Mouse (Mus musculus) brown adipose tissue, adult 24 weeks (tissue): ENCODE data around the gene Hs1bp3. TPM values are rescaled to one million over a fixed set of nuclear protein-coding genes. Genes with fewer than 3 reads are reported as not detected.

Experiments
- H3K27ac ChIP-seq: fragments of 200-500 bp; replicated peaks from 2 replicates; pipeline ENCODE4 v1.5.1; 2012; ENCODE audit warnings: low read depth, mild to moderate bottlenecking, low read length
- H3K4me1 ChIP-seq: fragments of 200-500 bp; 2 replicates; pipeline ENCODE4 v1.6.1; 2012; ENCODE audit warnings: low read length, mixed read lengths; ENCODE audit not compliant: control insufficient read depth, insufficient read depth, insufficient read length
- H3K4me3 ChIP-seq: fragments of 200-500 bp; 2 replicates; pipeline ENCODE4 v1.5.1; 2012; ENCODE audit warnings: low read depth, mild to moderate bottlenecking, low read length, moderate library complexity; ENCODE audit not compliant: insufficient read depth
- polyA plus RNA-seq: library from polyadenylated mRNA; stranded (reverse); fragments of >200 nt; gene quantifications from 2 replicates; pipeline ENCODE4 v1.2.4, GENCODE M21; 2012; ENCODE audit not compliant: missing spikeins, insufficient read depth, insufficient read length

Gene Hs1bp3
- polyA plus RNA-seq = 5.7 and 7.6 TPM in 2 replicates

DNA sequence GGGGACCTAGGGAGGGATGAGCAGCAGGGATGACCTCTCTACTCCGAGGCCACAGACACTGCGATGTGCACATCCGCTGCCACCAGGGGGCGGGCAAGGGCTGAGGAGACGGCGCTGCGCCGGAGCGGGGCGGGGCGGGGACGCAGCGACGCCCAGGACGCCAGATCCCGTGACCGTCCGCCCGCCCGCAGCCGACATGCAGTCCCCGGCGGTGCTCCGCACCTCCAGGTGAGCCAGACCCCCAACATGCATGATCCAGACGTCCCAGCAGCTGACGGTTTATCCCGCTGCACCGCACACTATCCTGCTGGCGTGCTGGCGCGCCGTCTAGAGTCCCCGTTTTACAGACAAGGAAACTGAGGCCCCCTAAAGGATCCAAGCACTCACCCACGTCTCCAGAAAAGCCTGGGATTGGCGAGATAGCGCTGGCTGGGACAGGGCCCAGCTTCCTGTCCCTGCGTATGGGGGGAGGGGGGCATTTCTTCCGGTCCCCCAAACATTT, at the start of gene Hs1bp3:
Gene Hs1bp3 (plus strand): TSS at position 163 of the 502 bp plus-strand sequence.
- H3K27ac ChIP-seq = no peak within 1 kb of the TSS; the same call in 1 of the 2 replicates
- H3K4me3 ChIP-seq = peak within 1 kb of the TSS; percentile 93
- peaks cover 8% of the 10 kb centered on the region for H3K4me1 ChIP-seq

DNA sequence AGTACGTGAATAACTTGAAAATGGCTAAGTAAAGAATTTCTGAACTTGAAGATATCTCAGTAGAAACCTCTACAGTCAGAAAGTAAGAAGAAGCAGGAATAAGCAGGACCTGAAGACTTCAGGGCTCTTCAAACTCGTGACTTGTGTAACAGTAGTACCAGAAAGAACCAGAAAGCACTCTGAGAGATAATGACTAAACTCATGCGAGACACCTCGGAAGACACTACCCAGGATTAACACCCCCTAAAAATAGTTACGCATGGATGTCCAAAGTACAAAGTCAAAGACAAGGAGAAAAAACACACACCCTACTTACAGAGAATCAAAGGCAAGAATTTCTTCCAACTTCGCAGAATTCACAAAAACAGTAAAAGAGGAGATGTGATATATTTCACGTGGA, 46.9 kb upstream of the Hs1bp3 start:
- H3K27ac ChIP-seq = no peak overlapping the region

DNA sequence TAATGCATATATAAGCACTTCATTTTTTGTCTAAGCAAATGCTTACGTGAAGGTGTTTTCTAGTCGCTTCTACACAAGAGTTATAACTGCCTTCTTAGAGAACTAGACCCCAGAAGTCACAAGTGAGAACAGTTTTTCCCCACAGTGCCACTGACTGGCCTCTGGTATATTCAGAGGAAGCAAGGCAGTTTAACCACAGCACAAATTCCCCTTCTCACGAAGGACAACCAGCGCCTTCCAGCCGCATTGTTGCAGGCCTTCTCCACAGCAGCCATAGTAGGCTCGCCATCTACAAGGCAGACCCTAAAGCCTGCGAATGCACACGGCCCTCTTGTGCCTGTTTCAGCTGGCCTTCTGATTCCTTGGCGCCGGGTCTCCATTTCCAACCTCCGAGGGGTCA, 43.6 kb upstream of the Hs1bp3 start:
- H3K4me1 ChIP-seq = no peaks in the 10 kb centered on the region
- H3K4me3 ChIP-seq = no peak overlapping the region
- no peak overlapping the region for H3K27ac ChIP-seq

More for the DNA sequence above, 46.9 kb upstream of the Hs1bp3 start:
- no peak overlapping the region for H3K4me3 ChIP-seq
- no peaks in the 10 kb centered on the region for H3K4me1 ChIP-seq

DNA sequence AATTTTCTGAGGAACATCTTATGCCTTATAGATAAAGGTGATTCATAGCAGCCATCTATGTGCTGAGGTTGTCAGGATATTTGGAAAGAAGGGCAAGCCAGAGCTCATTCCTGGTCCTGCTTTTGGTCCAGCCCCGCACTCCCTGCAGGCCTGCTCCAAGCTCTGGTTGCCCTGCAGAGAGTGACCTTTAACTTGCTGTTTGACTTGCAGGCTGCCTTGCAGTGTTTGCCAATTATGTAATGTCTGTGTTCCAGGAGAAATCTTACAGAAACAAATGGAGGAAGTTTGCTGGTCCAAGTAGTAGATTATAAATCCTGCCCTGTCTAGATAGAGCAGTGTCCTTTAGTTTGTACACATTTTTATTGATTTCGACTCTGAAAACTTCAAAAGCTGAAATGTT, 41.8 kb upstream of the Hs1bp3 start:
- Histone ChIP-seq H3K4me3 (no peak overlapping the region), H3K4me1 (no peaks in the 10 kb centered on the region), H3K27ac (no peak overlapping the region)

DNA sequence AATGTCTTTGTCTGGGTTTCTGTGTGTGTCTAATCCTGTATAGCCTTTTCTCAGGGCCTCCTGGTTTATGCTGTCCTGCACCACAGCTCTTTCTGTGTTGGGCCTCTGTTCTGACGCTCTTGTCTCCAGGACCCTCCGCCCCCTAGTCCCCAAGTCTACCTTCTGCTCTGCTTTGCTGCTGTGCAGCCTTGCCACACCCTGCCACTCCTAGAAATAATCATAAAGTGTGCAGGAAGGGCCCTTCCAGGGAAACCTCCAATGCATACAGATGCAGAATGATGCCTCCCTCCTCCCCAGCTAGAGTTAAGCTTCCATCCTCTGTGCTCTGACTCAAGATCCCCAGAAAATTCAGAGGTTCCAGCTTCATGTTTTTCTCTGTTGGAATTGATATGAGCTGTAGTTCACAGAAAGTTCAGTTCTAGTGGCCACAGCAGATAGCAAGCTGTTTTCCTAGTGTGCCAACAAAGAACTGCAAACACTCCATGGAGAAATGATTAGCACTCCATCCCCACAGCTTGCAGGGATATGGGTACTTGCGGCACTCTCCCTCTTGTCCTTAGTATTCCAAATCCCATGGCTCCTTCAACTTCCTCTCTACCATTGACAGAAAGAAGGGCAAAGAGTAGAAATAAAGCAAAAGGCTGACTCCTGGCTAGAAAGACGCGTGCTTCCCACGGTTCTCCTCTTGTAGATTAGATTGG, 39.6 kb upstream of the Hs1bp3 start:
- Histone ChIP-seq H3K27ac (no peak overlapping the region), H3K4me3 (no peak overlapping the region), H3K4me1 (no peaks in the 10 kb centered on the region)

DNA sequence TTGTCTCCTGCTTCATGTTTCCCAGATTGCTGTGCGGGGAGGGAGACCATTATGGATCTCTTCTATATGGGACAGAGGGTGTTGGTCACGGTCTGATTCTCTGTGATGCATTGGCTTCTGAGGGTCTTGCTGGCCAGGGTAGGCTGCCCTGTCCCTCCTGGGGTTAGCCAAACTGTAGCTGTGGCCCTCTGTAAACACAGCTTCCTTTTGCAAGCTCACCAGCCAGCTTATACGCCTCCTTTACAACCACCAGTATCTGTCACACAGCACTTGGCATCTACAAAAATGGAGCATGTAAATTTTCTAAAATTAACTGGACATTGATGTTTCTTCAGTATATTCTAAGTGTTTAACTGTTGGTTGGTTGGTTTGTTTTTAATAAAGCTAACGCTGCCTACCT, 37.8 kb upstream of the Hs1bp3 start:
- no peaks in the 10 kb centered on the region for H3K4me1 ChIP-seq
- no peak overlapping the region for H3K4me3 ChIP-seq
- no peak overlapping the region for H3K27ac ChIP-seq

DNA sequence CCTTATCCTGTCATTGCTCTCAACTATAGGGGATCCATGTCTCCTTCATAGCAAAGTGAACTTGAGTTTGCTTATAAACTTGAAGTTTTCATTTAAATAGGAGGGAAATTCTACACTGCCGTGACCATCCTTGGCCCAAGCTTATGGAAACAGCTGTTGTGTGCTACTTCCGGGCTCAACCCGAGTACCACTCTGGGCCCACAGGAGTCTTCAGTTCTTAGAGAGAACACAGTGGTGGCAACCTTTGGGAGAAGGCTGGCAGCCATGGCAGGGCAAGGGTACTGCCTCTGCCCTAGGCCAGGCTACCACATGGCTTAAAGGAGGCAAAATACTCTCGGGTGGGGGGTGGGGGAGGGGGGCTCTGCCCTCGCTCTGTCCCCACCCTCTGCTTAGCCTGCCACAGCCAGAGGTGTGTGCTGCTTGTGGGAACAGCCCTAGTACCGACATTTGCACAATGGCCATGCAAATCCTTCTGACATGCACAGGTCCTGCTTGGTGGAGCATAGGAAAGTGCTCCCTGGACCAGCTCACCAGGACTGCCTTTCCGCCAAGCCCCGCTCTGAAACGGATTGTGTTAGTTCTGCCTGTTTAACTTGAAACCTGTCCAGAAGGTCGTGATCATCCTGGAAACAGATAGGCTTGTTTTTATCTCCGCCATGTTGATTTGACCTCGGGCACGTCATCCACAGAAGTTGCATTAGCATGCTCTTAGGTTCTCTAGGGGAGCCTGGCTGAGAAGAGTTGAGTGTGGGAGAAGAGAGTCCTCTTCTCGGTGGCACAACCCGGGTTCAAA, 31.8 kb upstream of the Hs1bp3 start:
- Histone ChIP-seq H3K27ac (no peak overlapping the region), H3K4me1 (no peaks in the 10 kb centered on the region), H3K4me3 (no peak overlapping the region)

DNA sequence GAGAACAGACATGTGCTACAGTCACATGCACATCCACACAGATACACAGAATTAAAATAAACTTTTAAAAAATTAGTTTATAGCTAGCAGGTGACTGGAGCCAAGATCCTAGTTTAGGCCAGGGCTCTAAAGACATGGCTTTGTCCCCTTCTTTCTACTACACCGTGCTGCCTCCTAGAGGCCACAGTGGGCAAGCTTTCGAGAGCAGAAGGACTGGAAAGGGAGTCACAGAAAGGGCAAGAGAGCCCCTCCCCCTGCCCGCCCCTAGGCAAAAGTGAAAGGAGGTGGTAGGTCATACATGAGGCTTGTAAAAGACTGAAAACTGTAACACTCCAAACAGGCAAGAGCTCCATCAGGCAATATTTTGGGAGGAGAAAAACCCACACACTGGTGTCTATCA, 25.3 kb upstream of the Hs1bp3 start:
- no peak overlapping the region for H3K4me3 ChIP-seq

DNA sequence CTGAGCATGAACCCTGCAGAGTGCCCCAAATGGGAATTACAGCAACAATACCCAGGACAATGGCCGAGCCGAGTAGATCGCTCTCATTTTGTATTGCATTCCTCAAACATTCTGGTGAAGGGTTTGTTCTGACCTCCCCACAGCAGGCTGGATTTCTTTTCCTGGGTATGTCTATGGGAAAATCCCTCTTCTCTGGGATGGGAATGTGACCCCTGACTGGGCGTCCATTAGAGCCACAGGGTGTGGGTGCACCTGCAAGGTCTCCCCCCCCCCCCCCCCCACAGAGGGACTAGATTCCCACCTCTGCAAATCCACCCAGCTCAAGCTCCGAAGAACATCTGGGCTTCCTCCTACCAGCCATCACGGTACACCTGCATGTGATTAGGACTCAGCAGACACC, 24.1 kb upstream of the Hs1bp3 start:
- Histone ChIP-seq H3K4me1 (no peaks in the 10 kb centered on the region), H3K27ac (no peak overlapping the region), H3K4me3 (no peak overlapping the region)

More for the DNA sequence above, 25.3 kb upstream of the Hs1bp3 start:
- no peaks in the 10 kb centered on the region for H3K4me1 ChIP-seq
- H3K27ac ChIP-seq = no peak overlapping the region

DNA sequence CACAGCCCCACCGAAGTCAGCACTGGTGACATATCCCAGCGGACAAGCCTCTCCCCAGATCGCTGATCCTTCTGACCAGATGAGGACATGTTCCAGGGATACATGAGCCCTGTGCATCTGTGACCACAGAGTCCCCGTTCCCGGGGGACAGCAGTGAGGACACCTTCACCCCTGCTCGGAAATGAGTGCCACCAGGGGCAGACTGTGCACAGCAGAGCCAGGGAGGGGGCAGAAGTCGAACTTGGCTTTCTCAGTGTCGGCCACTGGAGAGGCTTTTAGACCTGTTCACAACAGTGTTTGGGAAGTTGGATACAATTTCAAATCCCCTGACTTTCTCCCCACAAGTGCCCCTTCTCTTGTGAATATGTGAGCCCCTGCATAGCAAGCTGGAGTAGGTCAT, 23.7 kb upstream of the Hs1bp3 start:
- H3K27ac ChIP-seq = no peak overlapping the region
- no peaks in the 10 kb centered on the region for H3K4me1 ChIP-seq
- H3K4me3 ChIP-seq = no peak overlapping the region

DNA sequence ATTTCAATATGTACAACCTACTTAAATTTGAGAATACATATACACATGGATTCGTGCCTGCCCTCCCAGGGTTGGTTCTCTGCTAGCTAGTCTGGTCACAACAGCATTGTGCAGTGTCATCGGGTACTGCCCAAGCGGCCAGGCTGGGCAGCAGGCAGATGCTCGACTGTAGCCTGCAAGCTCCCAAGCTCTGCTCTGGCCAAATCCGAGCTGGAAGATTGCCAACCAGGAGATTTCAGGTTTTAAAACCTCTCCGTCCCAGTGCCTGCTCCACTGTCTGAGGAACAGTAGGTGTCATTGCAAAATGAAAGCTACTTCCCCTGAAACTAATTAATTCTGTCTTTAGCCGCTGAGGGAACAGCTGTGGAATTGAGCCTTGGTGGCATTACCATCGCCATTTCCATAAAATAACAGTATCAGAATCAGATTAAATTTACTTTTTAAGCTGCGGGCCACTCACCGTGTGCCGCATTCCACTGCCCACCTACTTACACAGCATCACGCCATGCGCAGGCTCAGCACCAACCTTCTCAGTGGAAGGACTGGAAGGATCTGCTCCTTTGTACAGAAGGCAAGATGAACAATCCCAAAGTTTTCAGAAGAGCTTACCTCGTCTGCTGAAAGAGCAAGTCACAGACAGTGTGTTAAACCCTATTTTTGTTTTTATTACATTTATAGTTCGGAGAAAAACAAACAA, 21.9 kb upstream of the Hs1bp3 start:
- no peak overlapping the region for H3K4me3 ChIP-seq
- no peaks in the 10 kb centered on the region for H3K4me1 ChIP-seq
- H3K27ac ChIP-seq = no peak overlapping the region

DNA sequence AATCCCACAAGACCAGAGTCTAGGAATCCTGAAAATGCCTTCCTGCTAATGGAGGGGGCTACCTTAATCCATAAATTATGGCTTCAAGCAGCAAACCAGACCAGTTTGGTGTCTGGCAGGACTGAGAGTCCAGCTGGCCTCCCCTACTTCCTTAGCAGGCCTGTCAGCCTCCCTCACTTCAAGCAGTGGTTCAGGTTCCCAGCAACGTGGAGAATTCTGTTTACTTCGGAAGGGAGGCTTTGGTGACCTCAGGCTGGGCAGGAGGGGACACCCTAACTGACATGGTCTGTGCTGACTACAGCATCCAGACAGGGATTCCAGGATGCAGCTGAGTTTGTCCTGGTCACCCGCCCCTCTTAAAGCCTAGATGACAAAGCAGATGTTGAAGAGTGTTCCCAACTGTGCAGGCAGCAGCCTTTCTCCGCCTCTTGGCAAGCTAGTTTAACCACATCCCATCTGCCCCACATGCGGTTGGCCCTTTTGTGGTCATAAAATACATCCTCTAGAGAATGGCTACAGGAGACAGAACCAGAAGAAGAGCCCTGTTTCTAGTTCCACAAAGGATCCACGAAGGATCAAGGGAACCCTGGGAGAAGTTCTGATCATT, 17.8 kb upstream of the Hs1bp3 start:
- no peak overlapping the region for H3K4me3 ChIP-seq
- H3K4me1 ChIP-seq = no peaks in the 10 kb centered on the region
- H3K27ac ChIP-seq = no peak overlapping the region

DNA sequence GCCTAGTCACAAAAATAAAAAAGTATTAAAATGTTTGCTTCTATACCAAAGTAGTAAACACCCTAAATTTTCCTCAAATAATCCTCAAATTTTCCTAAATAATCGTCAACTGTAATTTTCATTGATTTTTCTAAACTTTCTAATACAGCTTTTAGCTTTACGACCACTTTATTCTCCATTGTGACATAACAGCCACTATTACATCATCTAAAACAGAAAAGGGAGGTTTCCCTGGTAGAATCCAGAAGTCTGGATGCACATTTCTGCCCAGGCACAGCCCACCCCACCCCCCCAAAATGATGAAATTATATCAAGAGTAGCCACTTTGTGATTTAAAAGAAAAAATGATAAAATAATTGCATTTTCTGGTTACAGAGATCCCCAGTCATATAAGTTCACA, 17.1 kb upstream of the Hs1bp3 start:
- Histone ChIP-seq H3K27ac (no peak overlapping the region), H3K4me1 (no peaks in the 10 kb centered on the region)

DNA sequence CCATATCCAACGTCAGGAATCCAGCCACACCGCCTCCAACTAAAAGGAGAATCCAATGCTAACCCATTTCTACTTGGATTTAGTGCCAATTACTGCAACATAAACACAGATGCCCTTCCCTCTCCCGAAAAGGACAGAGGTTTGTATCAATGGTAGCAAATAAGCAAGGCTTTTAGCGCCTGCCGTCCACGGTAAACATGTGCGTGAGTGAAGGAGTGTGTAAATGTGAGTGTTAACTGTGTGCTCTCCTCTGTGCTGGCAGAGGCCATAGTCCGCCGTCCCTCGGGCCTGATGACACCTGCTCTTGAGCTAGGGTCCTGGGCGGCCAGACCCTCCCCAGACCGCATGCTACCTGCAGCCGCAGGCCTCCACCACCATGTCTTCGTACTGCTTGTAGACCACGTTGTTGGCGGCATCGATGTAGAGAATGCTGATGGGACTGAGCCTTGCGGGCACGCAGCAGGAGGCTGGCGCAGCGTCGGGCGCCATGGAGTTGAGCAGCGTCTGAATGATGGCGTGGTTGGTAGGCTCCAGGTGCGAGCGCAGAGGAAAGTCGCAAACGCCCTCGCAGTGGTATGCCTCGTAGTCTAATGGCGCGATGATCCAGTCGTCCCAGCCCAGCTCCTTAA, 15.5 kb upstream of the Hs1bp3 start:
- Histone ChIP-seq H3K4me1 (no peaks in the 10 kb centered on the region), H3K27ac (no peak overlapping the region), H3K4me3 (no peak overlapping the region)

More for the DNA sequence above, 17.1 kb upstream of the Hs1bp3 start:
- no peak overlapping the region for H3K4me3 ChIP-seq
